Mouse (Mus musculus) testis, adult 2 months (tissue): Measurements from ENCODE around the gene Hcn4. TPM values are rescaled to one million over a fixed set of nuclear protein-coding genes. Genes with fewer than 3 reads are reported as not detected.

Experiments
- H3K27ac ChIP-seq: fragments of 200-500 bp; 2 replicates; pipeline ENCODE4 v1.5.1; 2012; ENCODE audit warnings: low read depth, low read length; ENCODE audit not compliant: control insufficient read depth, insufficient read depth
- H3K27me3 ChIP-seq: fragments of 200-500 bp; 2 replicates; pipeline ENCODE4 v1.6.1; 2012; ENCODE audit warnings: mild to moderate bottlenecking, low read length, moderate library complexity; ENCODE audit not compliant: control insufficient read depth, insufficient read depth
- H3K36me3 ChIP-seq: fragments of 200-500 bp; 2 replicates; pipeline ENCODE4 v1.6.1; 2012; ENCODE audit warnings: mild to moderate bottlenecking, low read length; ENCODE audit not compliant: control insufficient read depth, insufficient read depth
- H3K4me1 ChIP-seq: fragments of 200-500 bp; 2 replicates; pipeline ENCODE4 v1.6.1; 2012; ENCODE audit warnings: low read length; ENCODE audit not compliant: control insufficient read depth, insufficient read depth
- H3K4me3 ChIP-seq: fragments of 200-500 bp; 2 replicates; pipeline ENCODE4 v1.5.1; 2012; ENCODE audit warnings: low read depth, mild to moderate bottlenecking, low read length, moderate library complexity, mixed read lengths; ENCODE audit not compliant: control insufficient read depth
- CTCF ChIP-seq: fragments of 200-500 bp; IDR thresholded peaks from 2 replicates; pipeline ENCODE4 v1.5.1; 2012; ENCODE audit warnings: low read depth, mild to moderate bottlenecking, inconsistent platforms, low read length, moderate library complexity; ENCODE audit not compliant: control insufficient read depth, insufficient read depth, insufficient replicate concordance
- POLR2A ChIP-seq: fragments of 200-500 bp; IDR thresholded peaks from 2 replicates; pipeline ENCODE4 v1.6.1; 2012; ENCODE audit warnings: low read depth, mild to moderate bottlenecking, inconsistent platforms, low read length, moderate library complexity; ENCODE audit not compliant: control insufficient read depth
- polyA plus RNA-seq: library from polyadenylated mRNA; depleted of rRNA; stranded (reverse); fragments of >200 nt; gene quantifications from 2 replicates; pipeline ENCODE4 v1.2.3, GENCODE M21; 2012

Hcn4 gene
- polyA plus RNA-seq, 1 experiment, result 0.09 TPM

DNA sequence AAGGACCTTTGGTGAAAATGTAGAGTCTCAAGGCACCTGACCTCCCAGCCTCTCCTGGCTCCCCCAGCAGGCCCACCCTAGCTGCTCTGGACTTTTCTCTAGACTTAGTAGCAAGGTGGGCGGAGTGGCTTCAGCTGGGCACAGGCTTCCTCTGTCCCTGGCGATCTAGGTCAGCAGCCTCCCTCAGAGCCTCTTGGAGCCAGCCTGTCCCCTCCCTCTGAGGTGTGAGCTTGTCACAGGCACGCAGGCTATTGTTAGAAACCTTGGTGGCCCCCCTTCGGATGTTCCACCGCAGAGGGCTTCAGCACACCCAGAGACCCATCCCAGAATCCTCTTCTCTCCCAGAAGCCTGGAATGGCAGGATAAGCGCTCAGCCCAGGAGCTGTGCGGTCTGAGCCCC is 24.5 kb downstream of the Hcn4 start:
- no peak for TF ChIP-seq CTCF
- TF ChIP-seq POLR2A, result no peak
- no peak overlapping the region for H3K27ac ChIP-seq
- no peak overlapping the region for H3K4me3 ChIP-seq
- no peaks in the 10 kb centered on the region for H3K27me3 ChIP-seq
- no peaks in the 10 kb centered on the region for H3K4me1 ChIP-seq
- H3K36me3 ChIP-seq, result no peaks in the 10 kb centered on the region

DNA sequence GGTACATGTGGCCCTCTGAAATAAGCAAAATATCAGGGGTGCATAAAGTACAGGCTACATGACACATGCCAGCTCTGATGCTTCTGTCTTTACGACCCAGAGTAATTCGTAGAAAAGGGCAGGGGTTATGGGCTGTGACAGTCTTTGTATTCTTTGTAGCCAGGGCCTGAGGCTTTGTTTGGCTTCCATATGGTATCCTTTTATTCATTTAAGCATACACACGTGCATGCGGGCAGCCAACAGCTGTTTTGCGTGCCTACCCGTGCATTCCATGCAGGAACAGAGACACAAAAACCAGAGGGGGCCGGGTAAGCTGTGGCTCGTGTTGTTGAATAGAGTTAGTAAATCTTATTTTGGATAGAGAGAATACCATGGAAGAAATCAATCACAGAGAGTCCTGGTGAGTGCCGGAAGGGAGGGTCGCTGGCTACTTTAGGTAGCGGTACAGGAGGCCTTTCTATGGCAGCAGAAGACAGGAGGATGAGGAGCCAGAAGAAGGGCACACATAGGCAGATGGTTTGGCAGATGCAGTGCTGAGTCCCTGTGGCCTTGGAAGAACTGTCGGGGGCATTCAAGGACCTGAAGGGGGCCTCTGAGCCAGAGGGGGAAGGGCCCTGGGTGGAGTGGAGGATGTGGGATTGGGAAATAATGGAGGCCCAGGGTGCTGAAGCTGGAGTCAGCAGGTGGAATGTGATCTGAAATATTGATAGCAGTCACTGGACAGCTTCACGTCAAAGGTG is 26.5 kb downstream of the Hcn4 start:
- H3K27me3 ChIP-seq, result no peaks in the 10 kb centered on the region
- no peaks in the 10 kb centered on the region for H3K36me3 ChIP-seq
- no peaks in the 10 kb centered on the region for H3K4me1 ChIP-seq
- H3K27ac ChIP-seq, result no peak overlapping the region
- no peak overlapping the region for H3K4me3 ChIP-seq
- TF ChIP-seq CTCF (no peak), POLR2A (no peak)

DNA sequence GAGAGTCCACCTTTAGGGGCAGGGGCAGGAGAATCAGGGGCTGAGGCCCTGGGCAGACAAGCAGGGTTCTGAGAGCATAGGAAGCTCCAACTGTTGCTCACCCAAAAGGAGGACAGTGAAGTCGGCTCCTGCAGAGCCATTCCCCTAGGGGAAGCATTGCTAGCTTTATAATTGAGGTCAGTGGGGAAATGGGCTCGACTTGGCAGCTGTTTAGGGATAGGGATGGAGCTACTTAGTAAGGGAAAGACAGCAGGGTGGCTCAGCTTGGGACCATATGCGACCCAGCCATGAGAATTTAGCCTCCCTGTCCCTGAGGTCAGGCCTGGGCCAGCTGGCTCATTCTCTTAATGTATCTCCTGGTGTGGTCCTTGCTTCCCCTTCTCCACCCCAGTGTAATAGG is 31.7 kb downstream of the Hcn4 start:
- Histone ChIP-seq H3K27ac (no peak overlapping the region), H3K27me3 (no peaks in the 10 kb centered on the region), H3K4me1 (peaks cover 4% of the 10 kb centered on the region), H3K4me3 (no peak overlapping the region), H3K36me3 (no peaks in the 10 kb centered on the region)
- TF ChIP-seq CTCF (no peak), POLR2A (no peak)

DNA sequence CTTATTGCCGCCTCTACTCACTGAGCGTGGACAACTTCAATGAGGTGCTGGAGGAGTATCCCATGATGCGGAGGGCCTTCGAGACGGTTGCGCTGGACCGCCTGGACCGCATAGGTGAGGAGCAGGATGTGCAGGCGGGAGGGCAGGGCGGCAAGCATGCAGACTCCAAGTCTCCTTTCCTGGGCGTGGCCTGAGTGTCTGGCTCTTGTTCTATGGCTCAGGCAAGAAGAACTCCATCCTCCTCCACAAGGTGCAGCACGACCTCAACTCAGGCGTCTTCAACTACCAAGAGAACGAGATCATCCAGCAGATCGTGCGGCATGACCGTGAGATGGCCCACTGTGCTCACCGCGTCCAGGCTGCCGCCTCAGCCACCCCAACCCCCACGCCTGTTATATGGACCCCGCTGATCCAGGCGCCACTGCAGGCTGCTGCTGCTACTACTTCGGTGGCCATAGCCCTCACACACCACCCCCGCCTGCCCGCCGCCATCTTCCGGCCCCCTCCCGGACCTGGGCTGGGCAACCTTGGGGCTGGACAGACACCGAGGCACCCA is 35.9 kb downstream of the Hcn4 start:
- TF ChIP-seq POLR2A (no peak), CTCF (no peak)
- Histone ChIP-seq H3K4me1 (peaks cover 14% of the 10 kb centered on the region), H3K27me3 (no peaks in the 10 kb centered on the region), H3K27ac (no peak overlapping the region), H3K4me3 (peak overlapping the region; percentile 44), H3K36me3 (no peaks in the 10 kb centered on the region)

DNA sequence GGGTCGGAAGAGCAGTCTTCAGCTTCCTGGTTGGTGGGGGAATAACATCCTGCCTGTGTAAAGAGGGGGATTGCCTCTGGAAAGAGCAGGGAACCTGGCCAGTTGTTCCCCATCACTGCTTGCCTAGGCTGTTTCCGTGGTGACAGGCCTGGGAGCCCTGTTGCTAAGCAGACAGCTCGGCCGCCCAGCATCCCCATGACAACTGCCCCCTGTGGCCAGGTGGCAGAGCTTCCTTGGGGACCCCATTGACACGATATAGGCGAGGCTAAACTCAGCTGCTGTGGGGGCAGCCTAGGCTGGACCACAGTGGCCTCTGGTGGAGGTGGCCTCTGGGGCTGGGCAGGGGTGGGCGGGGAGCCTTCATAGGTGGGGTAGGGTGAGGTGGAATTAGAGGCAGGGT is 40.6 kb downstream of the Hcn4 start:
- H3K4me1 ChIP-seq, result peaks cover 18% of the 10 kb centered on the region
- H3K27me3 ChIP-seq, result no peaks in the 10 kb centered on the region
- H3K4me3 ChIP-seq, result peak overlapping the region; percentile 17
- no peak for TF ChIP-seq POLR2A
- TF ChIP-seq CTCF, result no peak
- no peak overlapping the region for H3K27ac ChIP-seq
- no peaks in the 10 kb centered on the region for H3K36me3 ChIP-seq

DNA sequence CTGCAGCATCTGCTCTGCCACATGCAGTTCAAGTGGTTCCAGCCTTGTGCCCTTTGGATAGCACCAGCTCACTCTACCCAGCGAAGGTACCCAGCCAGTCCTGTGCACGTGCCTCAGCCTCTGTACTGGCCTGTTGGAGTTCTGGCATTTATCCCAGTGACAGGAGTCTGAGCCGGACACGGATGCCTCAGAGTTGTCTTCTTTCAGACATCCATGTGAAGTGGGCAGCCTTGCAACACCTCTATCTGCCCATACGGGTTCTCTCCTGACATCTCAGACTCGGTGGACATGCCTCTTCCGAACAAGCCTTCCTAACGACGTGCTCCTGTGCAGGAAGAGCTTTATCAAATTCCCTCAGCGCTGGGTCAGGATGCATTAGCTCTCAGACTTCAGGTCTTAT is 47.9 kb downstream of the Hcn4 start:
- Histone ChIP-seq H3K36me3 (no peaks in the 10 kb centered on the region), H3K27ac (no peak overlapping the region), H3K4me1 (no peaks in the 10 kb centered on the region), H3K27me3 (no peaks in the 10 kb centered on the region), H3K4me3 (no peak overlapping the region)
- TF ChIP-seq POLR2A, result no peak
- no peak for TF ChIP-seq CTCF

DNA sequence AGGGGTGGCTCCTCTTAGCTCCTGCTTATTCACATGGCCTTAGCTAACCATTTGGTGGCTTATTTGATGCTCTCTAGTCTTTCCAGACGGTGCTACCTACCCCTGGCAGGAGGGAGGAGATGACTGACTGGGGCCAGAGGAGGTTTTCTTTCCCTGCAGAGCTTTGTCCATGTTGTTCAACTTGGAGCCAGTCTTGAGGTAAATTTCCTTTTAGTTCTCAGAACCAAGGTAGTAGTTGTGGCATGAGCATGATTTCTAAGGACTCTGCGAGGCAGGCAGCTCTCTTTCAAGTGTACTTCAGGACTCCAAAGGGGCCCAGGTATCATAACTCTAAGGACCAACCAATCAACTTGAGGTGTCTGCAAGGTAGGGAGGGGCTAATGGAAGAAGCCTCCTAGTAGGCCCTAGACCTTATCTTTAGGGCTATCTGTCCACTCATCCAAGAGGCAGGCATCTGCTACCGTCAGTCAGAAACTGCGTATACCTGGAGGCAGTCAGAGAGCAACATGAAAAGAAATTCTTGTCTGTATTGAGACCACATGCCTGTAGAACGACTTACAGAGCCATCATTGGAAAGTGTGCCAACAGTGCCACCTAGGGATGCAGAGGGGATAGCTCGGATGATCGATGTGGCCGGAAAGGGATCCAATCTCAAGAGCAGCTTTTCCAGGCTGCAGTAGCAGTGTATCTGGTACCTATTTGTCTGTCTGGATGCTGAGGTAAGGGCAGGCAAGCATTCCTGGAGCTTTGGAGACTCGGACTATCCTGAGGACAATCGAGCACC is 50.5 kb downstream of the Hcn4 start:
- H3K36me3 ChIP-seq, result no peaks in the 10 kb centered on the region

More for the DNA sequence above, 50.5 kb downstream of the Hcn4 start:
- TF ChIP-seq CTCF (peak; percentile 59; the same call in 1 of the 2 replicates), POLR2A (no peak)
- H3K4me3 ChIP-seq, result no peak overlapping the region
- no peaks in the 10 kb centered on the region for H3K27me3 ChIP-seq
- H3K27ac ChIP-seq, result no peak overlapping the region
- H3K4me1 ChIP-seq, result no peaks in the 10 kb centered on the region
